Mouse (Mus musculus): ENCODE results near the gene Olfr62.

The Olfr62 gene

GRCm38 (mm10) chr4:118658652-118659051, at the start of gene Olfr62:
Olfr62 (plus strand) TSS chr4:118658952.
- DNase-seq: no peak

- DNase-seq: no peak
Measured at GRCm38 (mm10) chr4:118609836-118610235, 48.9 kb upstream of the Olfr62 start.

- DNase-seq: no peak
Measured at GRCm38 (mm10) chr4:118612619-118613018, 46.1 kb upstream of the Olfr62 start.

GRCm38 (mm10) chr4:118615412-118615811, 43.3 kb upstream of the Olfr62 start:
- no peak for DNase-seq

GRCm38 (mm10) chr4:118620279-118620966, 38.3 kb upstream of the Olfr62 start, which contains the start of the genes Cfap57 and Ebna1bp2:
Cfap57 (minus strand) TSS chr4:118620777.
Ebna1bp2 (plus strand) TSS chr4:118620799.
- DNase-seq: peak; percentile 87

- DNase-seq: no peak
Measured at GRCm38 (mm10) chr4:118620967-118621320, 37.8 kb upstream of the Olfr62 start.

GRCm38 (mm10) chr4:118621781-118622180, 37.0 kb upstream of the Olfr62 start:
- DNase-seq: no peak

GRCm38 (mm10) chr4:118630261-118630660, 28.5 kb upstream of the Olfr62 start:
- no peak for DNase-seq

- no peak for DNase-seq
Measured at GRCm38 (mm10) chr4:118642346-118643190, 16.2 kb upstream of the Olfr62 start.

GRCm38 (mm10) chr4:118645234-118645633, 13.5 kb upstream of the Olfr62 start:
- DNase-seq: peak; percentile 16

- DNase-seq: no peak
Measured at GRCm38 (mm10) chr4:118687086-118687485, 28.3 kb downstream of the Olfr62 start.

- no peak for DNase-seq
Measured at GRCm38 (mm10) chr4:118692412-118692973, 33.7 kb downstream of the Olfr62 start, which contains the start of gene Olfr1342. Olfr1342 (minus strand) TSS chr4:118692756.

- DNase-seq: no peak
Measured at GRCm38 (mm10) chr4:118693812-118694211, 35.1 kb downstream of the Olfr62 start.

- no peak for DNase-seq
Measured at GRCm38 (mm10) chr4:118703223-118703622, 44.5 kb downstream of the Olfr62 start, which contains the start of gene Olfr1341. Olfr1341 (plus strand) TSS chr4:118703523.

- DNase-seq: no peak
Measured at GRCm38 (mm10) chr4:118708086-118708485, 49.3 kb downstream of the Olfr62 start.

- no peak for DNase-seq
Measured at GRCm38 (mm10) chr4:118711656-118712055, 52.9 kb downstream of the Olfr62 start.
